Mouse (Mus musculus) liver, embryonic 14.5 days (tissue): ENCODE results near the gene Klhl29.

Experiments
- CTCF ChIP-seq: IDR thresholded peaks from 2 replicates; pipeline ENCODE4 v1.5.1; 2016; ENCODE audit warnings: antibody characterized with exemption, low read depth, control low read depth
- EP300 ChIP-seq: IDR thresholded peaks from 2 replicates; pipeline ENCODE4 v1.6.1; 2016; ENCODE audit warnings: antibody characterized with exemption, low read depth

DNA sequence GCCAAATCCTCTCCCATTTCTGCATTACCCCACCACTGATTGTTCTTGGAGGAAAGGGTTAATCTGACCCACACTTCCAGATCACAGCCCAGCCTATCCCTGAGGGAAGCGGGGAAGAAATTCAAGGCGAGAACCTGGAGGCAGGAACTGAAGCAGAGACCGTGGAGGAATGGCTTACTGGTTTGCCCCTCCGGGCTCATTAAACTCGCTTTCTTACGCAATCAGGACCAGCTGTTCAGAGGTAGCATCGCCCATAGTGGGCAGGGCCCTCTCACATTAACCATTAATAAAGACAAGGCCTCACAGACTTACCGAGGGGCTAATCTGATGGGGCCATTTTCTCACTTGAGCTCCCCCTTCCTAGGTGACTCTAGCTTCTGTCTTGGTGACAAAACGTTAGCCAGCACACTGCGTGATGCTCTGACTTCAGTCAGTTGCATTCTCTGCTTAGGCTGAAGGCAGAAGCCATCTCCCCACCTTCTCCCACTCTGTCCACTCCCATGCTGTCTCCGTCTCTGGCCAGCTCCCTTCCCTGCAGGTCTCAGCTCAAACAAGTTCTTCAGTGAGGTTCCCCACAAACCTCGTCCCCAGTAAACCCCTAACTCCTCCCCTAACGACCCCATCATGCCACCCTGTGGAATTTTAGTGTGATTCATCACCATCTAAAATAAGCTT, 43.5 kb downstream of the Klhl29 start:
- TF ChIP-seq CTCF: no peak
- TF ChIP-seq EP300: no peak
